Mouse (Mus musculus): Measurements from ENCODE around the gene Pklr.
A peak's percentile ranks its signal among the peaks of the same experiment; 100 is the strongest.

Pklr gene

GRCm38 (mm10) chr3:89135958-89136357 lies at the start of gene Pklr:
TSS of gene Pklr (plus strand) at chr3:89136142.
- DNase-seq = no peak

DNA sequence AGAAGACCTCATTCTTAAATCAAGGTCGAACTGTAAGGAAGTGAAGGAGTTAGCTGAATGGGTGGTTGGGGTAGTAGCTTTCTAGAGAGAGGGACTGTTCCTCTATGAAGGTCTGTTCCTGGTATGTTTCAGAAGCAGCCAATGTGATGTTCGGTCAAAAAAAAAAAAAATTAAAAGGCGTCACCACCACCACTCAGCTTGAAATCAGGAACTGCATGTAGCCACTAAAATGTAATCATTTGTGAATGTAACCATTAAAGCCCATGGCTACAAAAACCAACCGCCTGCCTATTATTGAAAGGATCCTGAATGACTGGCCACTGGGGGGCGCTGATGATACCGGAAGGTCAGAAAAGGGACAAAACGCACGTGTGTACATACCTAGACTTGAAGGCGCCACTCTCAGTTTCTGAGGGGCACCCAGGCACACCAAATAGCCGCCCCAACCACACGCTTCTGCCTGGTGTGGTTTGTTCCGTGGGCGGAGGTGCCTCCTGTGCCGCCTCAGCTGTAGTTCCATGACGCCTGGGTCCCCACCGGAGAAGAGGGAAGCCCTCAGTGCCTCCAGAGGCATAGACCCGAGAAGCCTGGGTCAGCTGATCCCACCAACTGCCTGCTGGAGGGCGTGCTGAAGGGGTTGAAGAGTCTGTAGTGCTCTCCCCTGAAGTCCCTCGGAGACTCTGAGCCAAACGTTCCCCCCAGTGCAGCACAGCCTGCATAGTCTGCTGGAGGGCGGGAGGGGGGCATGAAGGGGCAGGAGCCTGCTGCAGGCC lies 48.4 kb upstream of the Pklr start:
- peak; percentile 91 for DNase-seq

GRCm38 (mm10) chr3:89088974-89089373 lies 47.0 kb upstream of the Pklr start:
- DNase-seq = no peak

- DNase-seq = peak; percentile 85
Measured at GRCm38 (mm10) chr3:89089882-89090591, 45.9 kb upstream of the Pklr start.

- DNase-seq = peak; percentile 87
Measured at GRCm38 (mm10) chr3:89090694-89091655, 45.0 kb upstream of the Pklr start.

DNA sequence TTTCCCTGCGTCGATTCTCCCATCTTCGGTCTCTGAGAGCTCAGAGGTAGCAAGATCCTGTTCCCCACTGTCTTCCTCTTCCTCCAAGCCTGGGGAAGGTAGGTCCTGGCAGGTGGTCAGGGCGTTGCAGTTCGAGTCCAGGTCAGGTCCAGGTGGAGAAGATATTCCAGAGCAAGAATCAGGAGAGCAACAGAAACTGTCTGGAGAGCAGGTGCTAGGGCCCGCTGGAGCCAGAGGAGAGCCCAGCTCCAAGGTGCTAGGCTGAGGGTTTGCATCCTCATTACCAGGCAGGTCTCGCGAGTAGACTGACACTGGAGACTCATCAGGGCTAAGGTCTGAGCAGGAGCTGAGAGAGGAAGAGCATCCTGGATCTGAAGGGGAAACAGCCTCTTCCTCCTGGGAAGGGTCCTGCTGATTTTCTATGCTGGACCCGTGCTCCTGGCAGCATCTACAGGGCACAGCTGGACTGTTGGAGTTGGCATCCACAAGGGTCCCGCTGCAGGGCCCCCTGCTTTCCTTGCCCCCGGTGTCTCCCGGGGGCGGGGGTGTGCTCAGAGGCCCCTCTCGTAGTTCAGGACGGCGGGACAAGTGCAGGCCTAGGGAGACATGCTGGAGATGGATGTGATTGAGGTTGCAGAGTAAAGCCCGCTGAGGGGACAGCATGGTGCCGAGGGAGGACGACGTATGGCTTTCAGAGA lies 44.0 kb upstream of the Pklr start:
- no peak for DNase-seq

DNA sequence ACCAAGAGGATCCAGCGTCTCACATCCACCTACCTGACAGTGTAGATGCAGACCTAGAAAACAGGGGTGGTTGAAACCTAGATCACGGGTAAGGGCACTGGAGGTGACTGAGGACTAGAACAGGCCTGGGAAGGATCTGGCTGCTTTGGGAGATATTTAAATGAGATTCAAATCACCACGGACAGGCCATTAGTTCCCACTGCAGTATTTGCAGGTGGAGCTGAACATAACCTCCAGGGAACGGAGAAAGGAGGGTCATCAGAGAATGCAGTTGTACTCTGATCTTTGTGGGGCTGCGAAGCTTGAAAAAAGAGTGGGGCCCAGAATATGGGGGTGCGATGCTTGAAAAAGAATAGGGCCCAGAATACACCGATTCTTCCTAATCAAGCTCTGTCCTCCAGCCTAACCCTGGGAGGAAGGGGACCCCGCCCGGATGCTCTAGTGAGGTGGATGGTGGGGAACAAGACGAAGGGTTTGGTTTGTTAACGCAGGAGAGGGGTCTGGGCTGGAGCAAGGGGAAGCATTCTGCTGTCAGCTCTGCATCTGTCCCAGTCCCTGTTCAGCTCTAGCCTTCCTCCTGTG lies 43.3 kb upstream of the Pklr start:
- no peak for DNase-seq

GRCm38 (mm10) chr3:89093175-89093574 lies 42.8 kb upstream of the Pklr start, which contains the start of gene Rusc1:
TSS of gene Rusc1 (minus strand) at chr3:89093311.
- DNase-seq = peak; percentile 90

- DNase-seq = no peak
Measured at GRCm38 (mm10) chr3:89094021-89094420, 41.9 kb upstream of the Pklr start.

- no peak for DNase-seq
Measured at GRCm38 (mm10) chr3:89100811-89101210, 35.1 kb upstream of the Pklr start, which contains the start of gene Gm43738. TSS of gene Gm43738 (minus strand) at chr3:89101099.

DNA sequence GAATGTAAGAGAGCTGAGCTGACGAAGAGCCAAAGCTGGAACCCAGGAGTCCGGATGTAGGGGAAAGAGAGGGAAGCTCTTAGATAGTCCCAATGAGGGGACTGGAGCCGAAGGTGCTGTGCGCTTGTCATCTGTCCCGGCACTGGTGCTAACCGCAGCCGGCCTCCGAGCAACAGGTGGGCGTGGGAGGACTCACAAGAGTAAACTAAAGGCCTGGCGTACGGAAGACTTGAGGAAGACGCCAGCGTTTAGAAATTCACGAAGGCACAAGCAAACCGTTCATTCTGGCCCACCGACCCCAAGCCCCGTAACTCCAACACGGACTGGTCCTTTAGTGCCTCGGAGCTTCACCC lies 34.5 kb upstream of the Pklr start:
- no peak for DNase-seq

- DNase-seq = peak; percentile 93
Measured at GRCm38 (mm10) chr3:89101812-89102494, 34.0 kb upstream of the Pklr start, which contains the start of gene Fdps. TSS of gene Fdps (minus strand) at chr3:89101959.

- DNase-seq = no peak
Measured at GRCm38 (mm10) chr3:89102495-89103290, 33.2 kb upstream of the Pklr start.

DNA sequence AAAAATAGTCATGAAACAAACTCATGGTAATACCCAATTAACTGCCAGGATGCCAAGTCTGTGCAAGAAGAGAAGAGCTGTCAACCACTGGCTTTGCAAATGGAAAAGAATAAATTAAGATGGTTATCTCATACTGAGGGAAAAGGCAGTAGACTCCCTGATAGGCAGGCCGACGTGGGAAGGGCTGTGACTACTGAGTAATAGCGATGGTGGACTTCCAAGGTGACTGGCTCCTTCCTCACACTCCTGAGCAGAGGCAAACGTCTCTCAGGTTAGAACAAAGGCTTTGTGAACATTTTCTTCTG lies 32.7 kb upstream of the Pklr start:
- DNase-seq = no peak

- no peak for DNase-seq
Measured at GRCm38 (mm10) chr3:89106881-89107280, 29.1 kb upstream of the Pklr start.

DNA sequence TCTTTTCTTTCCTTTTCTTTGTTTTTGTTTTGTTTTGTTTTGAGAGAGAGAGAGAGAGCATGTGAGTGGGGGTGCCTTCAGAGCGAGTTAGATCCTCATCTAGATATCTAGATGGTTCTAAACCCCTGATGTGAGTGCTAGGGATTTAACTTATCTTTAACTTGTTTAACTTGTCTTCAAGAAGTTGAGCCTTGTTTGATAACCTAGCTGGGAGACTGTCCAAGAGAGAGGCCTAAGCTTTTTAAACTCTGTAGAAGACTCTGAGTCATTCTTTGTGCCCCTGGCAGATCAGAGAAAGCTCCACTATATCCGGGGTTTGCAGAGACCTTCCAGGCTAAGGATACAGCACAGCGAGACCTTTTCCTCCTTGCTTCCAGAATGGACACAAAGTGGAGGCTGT lies 28.4 kb upstream of the Pklr start:
- DNase-seq = no peak

DNA sequence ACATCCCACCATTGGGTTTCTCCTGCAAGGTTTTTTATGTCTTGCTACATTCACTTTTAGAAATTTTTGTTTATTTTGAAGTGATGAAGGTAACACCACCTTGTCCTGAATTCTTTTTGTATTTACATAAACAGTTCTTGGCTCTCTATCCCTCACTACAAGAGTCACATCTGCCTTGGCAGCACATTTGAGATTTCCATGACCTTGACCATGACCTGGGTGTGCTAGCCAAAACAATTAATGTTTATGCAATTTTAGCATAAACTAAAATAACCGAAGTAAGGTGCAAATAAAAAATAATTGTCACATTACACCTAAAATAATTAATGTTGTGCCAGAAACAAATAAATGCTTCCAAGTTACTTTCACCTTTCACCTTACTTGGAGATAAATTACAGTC lies 27.8 kb upstream of the Pklr start:
- DNase-seq = no peak

GRCm38 (mm10) chr3:89113058-89113457 lies 22.9 kb upstream of the Pklr start:
- no peak for DNase-seq

- DNase-seq = peak; percentile 23
Measured at GRCm38 (mm10) chr3:89115522-89115921, 20.4 kb upstream of the Pklr start.

DNA sequence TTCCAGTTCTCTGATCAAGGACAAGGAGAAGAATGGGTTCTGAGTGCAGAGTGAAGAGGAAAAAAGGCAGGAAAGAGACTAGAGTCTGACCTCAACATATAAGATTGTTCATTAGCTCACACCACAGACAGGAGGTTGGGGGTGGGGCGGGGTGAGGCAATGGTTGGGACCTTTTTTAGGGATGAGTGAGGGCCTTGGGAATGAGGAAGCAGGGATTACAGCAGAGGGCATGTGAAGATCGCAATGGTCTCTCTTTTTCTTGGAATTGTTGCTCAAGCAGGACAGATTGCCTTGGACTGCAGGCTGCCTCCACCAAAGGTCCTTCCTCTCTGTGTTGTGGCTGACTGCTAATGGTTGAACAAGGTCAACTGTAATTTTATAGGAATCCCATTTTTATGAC lies 12.6 kb upstream of the Pklr start:
- DNase-seq = peak; percentile 28

- DNase-seq = peak; percentile 33
Measured at GRCm38 (mm10) chr3:89124241-89124640, 11.7 kb upstream of the Pklr start.
